Mouse (Mus musculus) adrenal gland, adult 8-10 months (tissue): ENCODE results near the gene Map2k5. TPM values are rescaled to one million over a fixed set of nuclear protein-coding genes. Genes with fewer than 3 reads are reported as not detected.

ENCODE experiments used
- DNase-seq: peaks from one replicate; pipeline ENCODE4 v3.0.0; 2022
- total RNA-seq, 4 experiments: library from RNA; stranded (reverse); gene quantifications; 2 replicates each; pipeline ENCODE4 v1.2.4; 2022

Gene Map2k5
- total RNA-seq, 4 experiments from 2014 or later = 28.8 to 32.4 (median 30.3) TPM

DNA sequence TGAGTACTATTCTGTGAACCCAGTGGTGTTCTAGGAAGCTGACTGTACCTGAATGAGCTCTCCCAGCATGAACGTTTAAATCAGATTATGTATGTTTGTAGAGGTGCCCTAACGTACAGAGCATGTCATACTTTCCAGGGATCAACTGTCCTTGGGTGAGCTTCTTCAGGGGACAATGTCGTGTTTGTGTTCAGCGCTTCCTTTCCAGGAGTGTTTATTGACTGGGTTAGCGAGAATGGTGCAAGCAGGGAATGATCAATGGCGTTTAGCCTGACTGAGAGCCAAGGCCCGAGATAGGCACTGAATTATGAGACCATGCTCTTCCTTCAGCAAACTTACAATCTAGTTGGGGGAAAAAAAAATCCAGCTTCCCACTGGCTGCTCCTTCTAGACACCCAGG is 193.8 kb downstream of the Map2k5 start:
- no peak for DNase-seq

DNA sequence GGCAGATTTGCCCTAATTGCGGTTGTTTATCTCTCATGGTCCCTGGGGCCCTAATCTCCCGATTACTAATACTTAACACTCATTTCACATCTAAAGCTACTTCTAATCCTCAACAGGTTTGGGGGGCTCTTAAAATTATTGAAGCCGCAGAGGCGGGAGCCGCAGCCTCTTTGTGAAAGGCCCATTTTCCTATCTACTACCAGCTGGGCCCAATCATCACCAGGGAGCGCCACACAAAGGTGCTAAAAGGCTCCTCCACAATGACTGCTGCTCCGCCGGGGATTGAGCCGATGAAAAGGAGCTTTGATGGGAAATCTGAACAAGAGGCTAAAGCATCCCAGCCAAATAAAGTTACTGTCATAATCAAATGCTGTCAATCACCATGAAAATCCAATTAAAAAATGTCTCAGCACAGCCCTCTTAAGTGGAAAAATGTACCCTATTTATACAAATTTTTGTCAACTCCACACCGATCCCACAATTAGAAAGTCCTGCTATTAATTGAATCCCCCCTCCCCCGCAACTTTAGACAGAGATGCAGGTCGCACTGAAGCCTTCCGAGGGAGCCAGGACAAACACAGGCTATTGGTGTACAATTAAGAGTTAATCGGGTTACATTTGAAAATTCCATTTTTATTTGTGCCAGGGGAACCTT is 195.3 kb downstream of the Map2k5 start:
- DNase-seq = no peak

- DNase-seq = no peak
Measured at GRCm38 (mm10) chr9:63181337-63182178, 196.1 kb downstream of the Map2k5 start.

DNA sequence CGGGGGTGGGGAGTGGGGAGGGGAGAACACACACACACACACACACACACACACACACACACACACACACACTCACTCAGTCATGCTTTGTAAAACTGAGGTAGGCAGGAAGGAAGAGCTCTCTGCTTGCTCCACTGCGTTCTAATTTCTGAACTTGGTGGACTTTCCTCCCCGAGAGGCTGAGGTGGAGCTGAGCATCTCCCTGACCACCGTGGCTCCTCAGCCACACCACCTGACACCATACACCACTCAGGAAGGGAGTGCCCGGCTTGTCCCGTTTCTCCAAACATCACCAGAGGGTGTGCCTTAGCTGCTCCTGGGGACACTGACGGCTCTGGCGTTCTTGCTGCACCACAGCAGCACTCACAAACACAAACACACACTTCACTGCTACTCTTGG is 199.4 kb downstream of the Map2k5 start:
- DNase-seq = no peak

DNA sequence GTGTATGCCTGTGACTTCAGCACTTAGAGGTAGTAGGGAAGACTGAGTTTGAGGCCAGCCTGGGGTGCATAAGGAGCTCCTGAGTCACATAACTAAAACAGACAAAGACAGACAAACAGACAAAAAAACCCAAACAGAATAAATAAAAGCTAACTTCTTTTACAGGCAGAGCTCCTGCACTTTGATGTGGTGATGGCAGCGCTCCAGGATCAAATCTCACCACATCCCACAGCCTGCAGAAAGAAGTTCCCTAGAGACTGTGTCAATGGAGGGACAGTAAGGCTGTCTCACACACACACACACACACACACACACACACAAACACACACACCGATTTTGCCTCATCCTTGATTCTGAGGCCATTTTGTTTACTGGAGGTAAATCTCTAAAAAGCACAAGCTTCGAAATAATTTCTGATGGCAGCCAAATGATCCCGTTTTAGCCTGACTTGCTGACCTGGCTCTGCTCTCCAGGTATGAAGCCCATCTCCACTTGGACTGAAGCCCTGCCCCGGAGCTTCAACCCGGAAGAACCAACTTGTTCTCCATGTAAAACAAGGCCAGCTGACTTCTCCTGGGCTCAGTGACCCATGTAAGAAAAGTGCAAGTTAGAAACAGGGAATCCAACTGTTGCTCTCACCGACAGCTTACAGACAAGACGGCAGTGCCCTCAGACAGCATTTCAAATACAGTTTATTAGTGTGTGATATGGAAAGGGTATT is 203.5 kb downstream of the Map2k5 start:
- no peak for DNase-seq

GRCm38 (mm10) chr9:63171951-63172350 is 205.8 kb downstream of the Map2k5 start:
- no peak for DNase-seq

- no peak for DNase-seq
Measured at GRCm38 (mm10) chr9:63169127-63169526, 208.6 kb downstream of the Map2k5 start.

- no peak for DNase-seq
Measured at GRCm38 (mm10) chr9:63165070-63165469, 212.6 kb downstream of the Map2k5 start.

- no peak for DNase-seq
Measured at GRCm38 (mm10) chr9:63163756-63164155, 213.9 kb downstream of the Map2k5 start.

DNA sequence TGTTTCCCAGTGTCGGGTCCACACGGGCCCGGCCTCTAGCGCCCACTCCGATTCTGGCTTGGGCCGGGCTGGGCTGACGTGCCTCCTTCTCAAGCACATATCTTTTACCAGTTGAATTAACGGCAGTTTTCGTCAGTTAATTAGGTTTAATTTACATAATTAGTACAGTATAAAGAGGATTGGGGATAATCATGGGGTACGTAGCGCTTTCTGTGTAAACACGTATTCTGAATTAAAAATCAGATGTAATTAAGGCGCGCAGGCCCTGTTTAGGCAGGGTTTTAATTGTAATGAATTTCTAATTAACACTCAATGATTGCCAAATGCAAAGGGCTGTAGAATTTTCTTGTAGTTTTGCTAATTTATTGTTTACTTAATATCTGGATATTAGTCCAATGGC is 225.8 kb downstream of the Map2k5 start:
- DNase-seq = no peak

- DNase-seq = peak; percentile 53
Measured at GRCm38 (mm10) chr9:63151072-63151870, 226.4 kb downstream of the Map2k5 start.

DNA sequence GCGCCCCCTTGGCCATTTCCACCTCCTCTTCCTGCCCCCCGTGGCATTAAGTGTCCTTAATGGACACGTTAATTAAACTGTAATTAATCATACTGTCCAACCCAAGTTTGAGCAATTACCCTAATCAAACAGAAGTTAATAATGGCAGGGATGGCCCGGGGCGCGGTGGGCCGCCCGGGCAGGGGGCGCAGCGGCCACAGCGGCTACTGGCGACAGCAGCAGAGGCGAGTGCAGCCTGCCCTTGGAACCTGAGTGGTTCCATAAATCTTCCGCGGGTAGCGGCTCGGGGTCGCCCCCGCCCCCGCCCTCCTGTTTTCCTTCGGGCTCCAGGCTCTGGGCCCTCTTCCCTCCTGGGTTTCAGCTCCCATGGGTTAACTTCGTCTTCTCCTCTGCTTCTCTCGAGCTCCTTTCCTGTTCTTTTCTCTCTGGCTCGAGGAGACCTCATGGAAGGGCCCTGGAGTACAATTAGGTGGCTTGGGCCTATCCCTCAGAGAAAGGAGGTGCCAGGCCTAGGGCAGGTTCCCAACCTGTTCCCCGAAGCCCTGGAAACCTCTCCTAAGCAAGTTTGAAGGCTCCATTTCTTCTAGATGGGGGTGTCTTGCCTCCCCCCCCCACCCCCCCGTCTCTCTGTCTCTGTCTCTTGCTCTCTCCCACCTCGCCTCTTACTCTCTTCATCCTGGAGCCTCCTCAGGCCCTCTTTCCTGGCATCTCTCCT is 227.5 kb downstream of the Map2k5 start:
- DNase-seq = no peak

DNA sequence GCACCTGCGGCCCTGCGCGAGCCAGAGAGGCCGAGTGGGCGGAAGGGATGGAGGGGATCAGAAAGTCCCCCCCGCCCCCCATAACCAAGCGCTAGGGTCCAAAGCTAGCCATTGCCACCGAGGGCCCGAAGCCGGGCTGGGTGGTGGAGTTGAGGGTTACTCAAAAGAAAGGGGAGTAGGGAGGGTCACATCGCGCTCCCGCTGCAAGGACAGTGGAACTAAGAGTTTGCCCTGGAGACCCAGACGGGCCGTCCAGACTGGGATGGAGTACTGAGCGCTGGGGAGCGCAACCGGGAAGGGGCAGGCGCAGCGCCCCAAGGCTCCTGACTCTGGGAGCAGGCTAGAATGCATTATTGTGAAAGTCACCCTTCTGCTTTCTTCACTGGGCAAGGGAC is 228.3 kb downstream of the Map2k5 start:
- no peak for DNase-seq

GRCm38 (mm10) chr9:63148410-63149371 is 229.0 kb downstream of the Map2k5 start, which contains the start of gene Skor1:
Gene Skor1, minus strand, starts transcription at chr9:63148961.
- no peak for DNase-seq

DNA sequence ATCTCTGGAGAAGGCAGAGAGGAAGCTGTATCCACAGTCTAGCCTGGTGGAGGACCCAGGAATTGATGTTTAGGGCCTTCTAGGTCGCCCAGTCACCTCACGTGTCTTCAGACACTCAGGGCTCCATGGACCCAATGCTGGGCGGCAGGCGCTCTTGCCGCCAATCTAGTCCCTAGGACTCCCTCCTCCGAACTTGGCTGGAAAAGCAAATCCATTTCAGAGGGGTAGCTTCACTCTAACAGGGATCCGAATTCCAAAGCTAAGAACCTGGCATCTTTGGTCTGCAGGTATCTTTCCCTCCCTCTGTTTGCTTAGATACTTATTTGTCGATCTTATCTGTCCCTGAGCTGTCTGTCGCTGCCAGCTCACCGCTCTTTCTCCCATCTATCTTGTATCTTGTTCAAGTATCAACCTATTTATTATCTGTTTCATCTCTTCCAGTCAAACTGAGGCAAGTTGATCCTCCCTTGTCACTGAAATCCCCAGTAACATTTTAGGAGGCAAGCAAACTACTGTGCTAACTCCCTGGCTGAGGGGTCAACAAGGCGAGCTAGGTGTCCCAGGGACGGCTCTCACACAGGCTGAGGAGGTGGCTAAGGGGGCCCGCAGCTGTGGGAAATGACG is 229.8 kb downstream of the Map2k5 start:
- no peak for DNase-seq

DNA sequence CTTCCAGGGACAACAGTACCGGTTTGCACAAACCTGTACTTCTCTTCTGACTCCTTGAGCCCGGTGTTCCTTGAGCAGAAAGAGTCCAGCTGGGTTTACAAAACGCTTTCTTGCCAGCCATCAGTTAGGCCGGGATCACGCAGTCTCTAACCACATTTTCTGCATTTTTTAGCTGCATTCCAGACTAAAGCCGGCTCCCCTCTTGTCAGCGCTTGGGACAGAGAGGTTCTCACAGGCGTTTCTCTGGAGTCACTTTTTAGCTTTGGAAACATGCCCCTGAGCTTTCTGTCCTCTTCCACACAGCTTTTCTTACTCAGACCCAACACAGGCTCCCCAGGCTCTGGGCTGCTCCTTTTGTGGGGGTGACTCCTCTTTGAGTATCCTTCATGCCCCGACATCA is 230.4 kb downstream of the Map2k5 start:
- no peak for DNase-seq

DNA sequence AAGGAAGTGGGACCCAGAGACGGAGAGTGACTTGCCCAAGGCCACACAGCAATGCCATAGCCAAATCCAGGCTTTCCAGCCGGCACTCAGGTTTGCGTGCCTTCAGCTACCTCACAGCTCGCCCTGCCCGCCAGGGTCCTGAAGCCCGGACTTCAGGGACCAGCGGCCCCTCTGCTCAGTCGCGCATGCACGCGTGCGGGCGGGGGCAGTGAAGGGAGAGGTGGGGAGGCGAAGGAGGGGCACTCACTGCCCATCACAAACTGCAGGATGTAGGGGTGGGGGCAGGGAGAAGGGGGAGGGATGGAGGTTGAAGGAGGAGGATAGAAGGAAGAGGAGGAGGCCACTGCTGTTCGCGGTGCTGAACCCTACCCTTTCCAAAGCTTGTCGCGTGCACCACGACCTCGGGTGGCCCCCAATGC is 230.8 kb downstream of the Map2k5 start:
- DNase-seq = no peak

- no peak for DNase-seq
Measured at GRCm38 (mm10) chr9:63146126-63146855, 231.4 kb downstream of the Map2k5 start.
